Mouse (Mus musculus) adrenal gland, postnatal 14 days (tissue): ENCODE data around the gene Mpz. TPM values are rescaled to one million over a fixed set of nuclear protein-coding genes. Genes with fewer than 3 reads are reported as not detected.
A peak's percentile ranks its signal among the peaks of the same experiment; 100 is the strongest.

Experiments
- DNase-seq: peaks from one replicate; pipeline ENCODE4 v3.0.0; 2021; ENCODE audit warnings: mixed read lengths
- total RNA-seq: library from RNA; stranded (reverse); gene quantifications from 2 replicates; pipeline ENCODE4 v1.2.3, GENCODE M21; 2021

Mpz gene
- total RNA-seq, 1 experiment from 2014 or later = 1.5 TPM

- DNase-seq = no peak
Observed at GRCm38 (mm10) chr1:171187851-171188700, 37.6 kb downstream of the Mpz start.

- DNase-seq = no peak
Observed at GRCm38 (mm10) chr1:171189046-171189445, 38.5 kb downstream of the Mpz start.

GRCm38 (mm10) chr1:171189476-171190114, 39.1 kb downstream of the Mpz start:
- DNase-seq = no peak

GRCm38 (mm10) chr1:171190832-171191231, 40.3 kb downstream of the Mpz start:
- DNase-seq = no peak

- no peak for DNase-seq
Observed at GRCm38 (mm10) chr1:171192283-171192682, 41.8 kb downstream of the Mpz start.

GRCm38 (mm10) chr1:171193093-171193840, 42.8 kb downstream of the Mpz start:
- no peak for DNase-seq

GRCm38 (mm10) chr1:171193911-171194830, 43.7 kb downstream of the Mpz start:
- DNase-seq = no peak

GRCm38 (mm10) chr1:171195046-171195822, 44.7 kb downstream of the Mpz start:
- no peak for DNase-seq

- DNase-seq = peak; percentile 80
Observed at GRCm38 (mm10) chr1:171195887-171196397, 45.4 kb downstream of the Mpz start, which contains the start of gene Pcp4l1. Gene Pcp4l1, minus strand, starts transcription at chr1:171196268.

- DNase-seq = no peak
Observed at GRCm38 (mm10) chr1:171199532-171199931, 49.0 kb downstream of the Mpz start.

GRCm38 (mm10) chr1:171200769-171201168, 50.3 kb downstream of the Mpz start:
- DNase-seq = no peak

- DNase-seq = no peak
Observed at GRCm38 (mm10) chr1:171203471-171204248, 53.1 kb downstream of the Mpz start.

GRCm38 (mm10) chr1:171204249-171204644, 53.7 kb downstream of the Mpz start:
- DNase-seq = no peak

- DNase-seq = no peak
Observed at GRCm38 (mm10) chr1:171205704-171206493, 55.4 kb downstream of the Mpz start.

- no peak for DNase-seq
Observed at GRCm38 (mm10) chr1:171209409-171209808, 58.9 kb downstream of the Mpz start.
